Mouse (Mus musculus) lung, postnatal 0 days (tissue): ENCODE measurements around the gene Plekha4.

Experiments used
- CTCF ChIP-seq: IDR thresholded peaks from 2 replicates; pipeline ENCODE4 v1.5.1; 2016; ENCODE audit warnings: antibody characterized with exemption, mild to moderate bottlenecking
- EP300 ChIP-seq: IDR thresholded peaks from 2 replicates; pipeline ENCODE4 v1.6.1; 2016; ENCODE audit warnings: antibody characterized with exemption, mild to moderate bottlenecking, control low read depth

- TF ChIP-seq EP300 (no peak), CTCF (no peak)
Observed at GRCm38 (mm10) chr7:45492951-45493350, 33.2 kb upstream of the Plekha4 start.
